Mouse (Mus musculus) spleen, postnatal 10 days (tissue): ENCODE measurements around the gene Lsr.
"Not testable (repeated sequence)": the region's sequence is repeated elsewhere in the genome, so short reads cannot be mapped to it uniquely, and the experiment has no call there.

Experiments used
- DNase-seq, 2 experiments: peaks; one replicate each; pipeline ENCODE4 v3.0.0; 2021 to 2022; ENCODE audit warnings: low spot score in 2 of 2

Gene Lsr

GRCm38 (mm10) chr7:30935422-30936099 is 37.7 kb downstream of the Lsr start:
- DNase-seq = not testable (repeated sequence)

GRCm38 (mm10) chr7:30924581-30924980 is 48.7 kb downstream of the Lsr start, which contains the start of gene Hamp2:
TSS of gene Hamp2 (minus strand) at chr7:30924681.
- not testable (repeated sequence) for DNase-seq

GRCm38 (mm10) chr7:30924071-30924470 is 49.2 kb downstream of the Lsr start:
- DNase-seq = no peak

GRCm38 (mm10) chr7:30922490-30922889 is 50.8 kb downstream of the Lsr start:
- not testable (repeated sequence) for DNase-seq

- DNase-seq = peak in 1 of 2 experiments; percentile 59
These were observed 53.0 kb downstream of the Lsr start for GRCm38 (mm10) chr7:30920217-30920616.

- DNase-seq = no peak
These were observed 56.0 kb downstream of the Lsr start for GRCm38 (mm10) chr7:30917219-30917618.

GRCm38 (mm10) chr7:30916713-30917112 is 56.6 kb downstream of the Lsr start:
- DNase-seq = no peak

GRCm38 (mm10) chr7:30914732-30915131 is 58.5 kb downstream of the Lsr start, which contains the start of gene Mag:
TSS of gene Mag (minus strand) at chr7:30914873.
- DNase-seq = no peak

GRCm38 (mm10) chr7:30909773-30910172 is 63.5 kb downstream of the Lsr start:
- DNase-seq = no peak

GRCm38 (mm10) chr7:30908992-30909431 is 64.3 kb downstream of the Lsr start:
- DNase-seq = no peak

GRCm38 (mm10) chr7:30908277-30908991 is 64.8 kb downstream of the Lsr start:
- no peak for DNase-seq
